Mouse (Mus musculus): ENCODE measurements at regions not wholly inside any gene's neighbourhood (a gene's known extent, or its start where the extent isn't known, plus 50 kb on each side); places are given as distances from the start of the nearest gene placed in this dataset.
A peak's percentile ranks its signal among the peaks of the same experiment; 100 is the strongest.
"Not testable (repeated sequence)": the region's sequence is repeated elsewhere in the genome, so short reads cannot be mapped to it uniquely, and the experiment has no call there.

GRCm38 (mm10) chr13:26150426-26150825 lies 619.5 kb downstream of the Hdgfl1 start:
- no peak for DNase-seq (ENCODE audit: extremely low spot score in 1 of 2, low spot score in 2 of 2)
- intact Hi-C loops (cut with DNase I) = no loop called here

- intact Hi-C loops (cut with DNase I) = no loop called here
- no peak for DNase-seq (ENCODE audit: extremely low spot score in 1 of 2, low spot score in 2 of 2)
Measured at GRCm38 (mm10) chr13:26142811-26143210, 627.2 kb downstream of the Hdgfl1 start.

- intact Hi-C loops (cut with DNase I) = no loop called here
- peak in 1 of 2 experiments; percentile 1 for DNase-seq (ENCODE audit: extremely low spot score in 1 of 2, low spot score in 2 of 2)
Measured at GRCm38 (mm10) chr13:26119363-26119762, 650.6 kb downstream of the Hdgfl1 start.

- intact Hi-C loops (cut with DNase I) = no loop called here
- no peak for DNase-seq (ENCODE audit: extremely low spot score in 1 of 2, low spot score in 2 of 2)
Measured at GRCm38 (mm10) chr13:26114136-26114535, 655.8 kb downstream of the Hdgfl1 start.

GRCm38 (mm10) chr13:26113723-26114122 lies 656.2 kb downstream of the Hdgfl1 start:
- intact Hi-C loops (cut with DNase I); DNase-seq (ENCODE audit: extremely low spot score in 1 of 2, low spot score in 2 of 2): not testable (repeated sequence)

- intact Hi-C loops (cut with DNase I) = no loop called here
- no peak for DNase-seq (ENCODE audit: extremely low spot score in 1 of 2, low spot score in 2 of 2)
Measured at GRCm38 (mm10) chr13:26112579-26112978, 657.4 kb downstream of the Hdgfl1 start.

GRCm38 (mm10) chr13:26109013-26109412 lies 661.0 kb downstream of the Hdgfl1 start:
- intact Hi-C loops (cut with DNase I) = no loop called here
- no peak for DNase-seq (ENCODE audit: extremely low spot score in 1 of 2, low spot score in 2 of 2)

- intact Hi-C loops (cut with DNase I) = no loop called here
- no peak for DNase-seq (ENCODE audit: extremely low spot score in 1 of 2, low spot score in 2 of 2)
Measured at GRCm38 (mm10) chr13:26088727-26089126, 681.2 kb downstream of the Hdgfl1 start.

- no peak for DNase-seq (ENCODE audit: extremely low spot score in 1 of 2, low spot score in 2 of 2)
- intact Hi-C loops (cut with DNase I) = no loop called here
Measured at GRCm38 (mm10) chr13:26080814-26081213, 689.2 kb downstream of the Hdgfl1 start.

- no peak for DNase-seq (ENCODE audit: extremely low spot score in 1 of 2, low spot score in 2 of 2)
- intact Hi-C loops (cut with DNase I) = no loop called here
Measured at GRCm38 (mm10) chr13:26080302-26080701, 689.7 kb downstream of the Hdgfl1 start.

GRCm38 (mm10) chr13:26079362-26079761 lies 690.6 kb downstream of the Hdgfl1 start:
- intact Hi-C loops (cut with DNase I) = no loop called here
- no peak for DNase-seq (ENCODE audit: extremely low spot score in 1 of 2, low spot score in 2 of 2)

GRCm38 (mm10) chr13:26061322-26061721 lies 708.6 kb downstream of the Hdgfl1 start:
- no peak for DNase-seq (ENCODE audit: extremely low spot score in 1 of 2, low spot score in 2 of 2)
- intact Hi-C loops (cut with DNase I) = no loop called here

- DNase-seq (ENCODE audit: extremely low spot score in 1 of 2, low spot score in 2 of 2) = no peak
- intact Hi-C loops (cut with DNase I) = no loop called here
Measured at GRCm38 (mm10) chr13:26037699-26038098, 732.3 kb downstream of the Hdgfl1 start.

- intact Hi-C loops (cut with DNase I) = no loop called here
Measured at GRCm38 (mm10) chr13:26026386-26026785, 743.6 kb downstream of the Hdgfl1 start.

GRCm38 (mm10) chr13:26024696-26025095 lies 745.3 kb downstream of the Hdgfl1 start:
- intact Hi-C loops (cut with DNase I) = no loop called here
- no peak for DNase-seq (ENCODE audit: extremely low spot score in 1 of 2, low spot score in 2 of 2)

More at GRCm38 (mm10) chr13:26026386-26026785, 743.6 kb downstream of the Hdgfl1 start:
- DNase-seq (ENCODE audit: extremely low spot score in 1 of 2, low spot score in 2 of 2) = no peak

- DNase-seq (ENCODE audit: extremely low spot score in 1 of 2, low spot score in 2 of 2) = no peak
- intact Hi-C loops (cut with DNase I) = no loop called here
Measured at GRCm38 (mm10) chr13:26020491-26020890, 749.5 kb downstream of the Hdgfl1 start.

- DNase-seq (ENCODE audit: extremely low spot score in 1 of 2, low spot score in 2 of 2) = peak in 1 of 2 experiments; percentile 17
- intact Hi-C loops (cut with DNase I) = no loop called here
Measured at GRCm38 (mm10) chr13:26009131-26009530, 738.8 kb upstream of the Nrsn1 start.

GRCm38 (mm10) chr13:26004768-26005560 lies 734.7 kb upstream of the Nrsn1 start:
- intact Hi-C loops (cut with DNase I) = no loop called here
- DNase-seq (ENCODE audit: extremely low spot score in 1 of 2, low spot score in 2 of 2) = no peak

GRCm38 (mm10) chr13:25993526-25993925 lies 723.2 kb upstream of the Nrsn1 start:
- DNase-seq (ENCODE audit: extremely low spot score in 1 of 2, low spot score in 2 of 2) = no peak
- intact Hi-C loops (cut with DNase I) = no loop called here

GRCm38 (mm10) chr13:25989067-25989756 lies 718.9 kb upstream of the Nrsn1 start:
- intact Hi-C loops (cut with DNase I) = no loop called here
- DNase-seq (ENCODE audit: extremely low spot score in 1 of 2, low spot score in 2 of 2) = no peak
